Mouse (Mus musculus): ENCODE data around the gene Vezt. TPM values are rescaled to one million over a fixed set of nuclear protein-coding genes. Genes with fewer than 3 reads are reported as not detected.

Vezt gene
- polyA plus RNA-seq, 1 experiment = 25.7 TPM

GRCm38 (mm10) chr10:94037196-94037595, 1.6 kb upstream of the Vezt start:
- Histone ChIP-seq H3K4me3 (replicated peaks; ENCODE audit: insufficient read depth, low read depth, low read length) (no peak overlapping the region), H3K4me1 (ENCODE audit: control insufficient read depth, insufficient read depth, low read length) (peaks cover 3% of the 10 kb centered on the region; the same call in 1 of the 2 replicates), H3K27ac (ENCODE audit: insufficient read depth, low read length) (no peak overlapping the region), H3K27me3 (ENCODE audit: control insufficient read depth, insufficient read depth, low read length) (no peaks in the 10 kb centered on the region)
- no peak for TF ChIP-seq POLR2A (IDR thresholded peaks at IDR 0.05; ENCODE audit: borderline replicate concordance, insufficient read depth, low read length)
- TF ChIP-seq CTCF (IDR thresholded peaks at IDR 0.05; ENCODE audit: borderline replicate concordance, insufficient read depth, low read depth, low read length) = no peak
- WGBS = 48% methylated on average over 9 of the region's 9 CpGs
- DNase-seq = no peak

- H3K27ac ChIP-seq (ENCODE audit: insufficient read depth, low read length) = peak overlapping the region; percentile 40
- H3K4me3 ChIP-seq (replicated peaks; ENCODE audit: insufficient read depth, low read depth, low read length) = peak overlapping the region; percentile 87
- no peak for TF ChIP-seq POLR2A (IDR thresholded peaks at IDR 0.05; ENCODE audit: borderline replicate concordance, insufficient read depth, low read length)
- no peak for TF ChIP-seq CTCF (IDR thresholded peaks at IDR 0.05; ENCODE audit: borderline replicate concordance, insufficient read depth, low read depth, low read length)
- peaks cover 3% of the 10 kb centered on the region; the same call in 1 of the 2 replicates for H3K4me1 ChIP-seq (ENCODE audit: control insufficient read depth, insufficient read depth, low read length)
- under 1% methylated on average over 32 of the region's 32 CpGs for WGBS
- no peaks in the 10 kb centered on the region for H3K27me3 ChIP-seq (ENCODE audit: control insufficient read depth, insufficient read depth, low read length)
- DNase-seq = no peak
Observed at GRCm38 (mm10) chr10:94036375-94036758, 750 bp upstream of the Vezt start.

- DNase-seq = peak in 1 of 2 experiments; percentile 69
- H3K4me1 ChIP-seq (ENCODE audit: control insufficient read depth, insufficient read depth, low read length) = peaks cover 3% of the 10 kb centered on the region; the same call in 1 of the 2 replicates
- WGBS = 1% methylated on average over 30 of the region's 30 CpGs
Observed at GRCm38 (mm10) chr10:94034876-94035657, 550 bp downstream of the Vezt start.

GRCm38 (mm10) chr10:94031164-94031563, 4.5 kb downstream of the Vezt start:
- no peak overlapping the region for H3K4me3 ChIP-seq (replicated peaks; ENCODE audit: insufficient read depth, low read depth, low read length)
- no peak for DNase-seq
- no peak for TF ChIP-seq POLR2A (IDR thresholded peaks at IDR 0.05; ENCODE audit: borderline replicate concordance, insufficient read depth, low read length)
- TF ChIP-seq CTCF (IDR thresholded peaks at IDR 0.05; ENCODE audit: borderline replicate concordance, insufficient read depth, low read depth, low read length) = no peak
- no peak overlapping the region for H3K27ac ChIP-seq (ENCODE audit: insufficient read depth, low read length)
- no peaks in the 10 kb centered on the region for H3K27me3 ChIP-seq (ENCODE audit: control insufficient read depth, insufficient read depth, low read length)
- H3K4me1 ChIP-seq (ENCODE audit: control insufficient read depth, insufficient read depth, low read length) = peaks cover 3% of the 10 kb centered on the region; the same call in 1 of the 2 replicates
- WGBS = 95% methylated on average over 6 of the region's 6 CpGs

More at GRCm38 (mm10) chr10:94034876-94035657, 550 bp downstream of the Vezt start:
- TF ChIP-seq POLR2A (IDR thresholded peaks at IDR 0.05; ENCODE audit: borderline replicate concordance, insufficient read depth, low read length) = no peak
- no peak for TF ChIP-seq CTCF (IDR thresholded peaks at IDR 0.05; ENCODE audit: borderline replicate concordance, insufficient read depth, low read depth, low read length)
- Histone ChIP-seq H3K4me3 (replicated peaks; ENCODE audit: insufficient read depth, low read depth, low read length) (peak overlapping the region; percentile 88), H3K27me3 (ENCODE audit: control insufficient read depth, insufficient read depth, low read length) (no peaks in the 10 kb centered on the region), H3K27ac (ENCODE audit: insufficient read depth, low read length) (0 out of 2 replicates have a peak overlapping the region, but pooled peaks have one; percentile 1)

- DNase-seq = no peak
- Histone ChIP-seq H3K27me3 (ENCODE audit: control insufficient read depth, insufficient read depth, low read length) (no peaks in the 10 kb centered on the region), H3K4me3 (replicated peaks; ENCODE audit: insufficient read depth, low read depth, low read length) (no peak overlapping the region), H3K4me1 (ENCODE audit: control insufficient read depth, insufficient read depth, low read length) (no peaks in the 10 kb centered on the region), H3K27ac (ENCODE audit: insufficient read depth, low read length) (no peak overlapping the region)
- WGBS = 66% methylated on average over 6 of the region's 6 CpGs
- no peak for TF ChIP-seq POLR2A (IDR thresholded peaks at IDR 0.05; ENCODE audit: borderline replicate concordance, insufficient read depth, low read length)
- TF ChIP-seq CTCF (IDR thresholded peaks at IDR 0.05; ENCODE audit: borderline replicate concordance, insufficient read depth, low read depth, low read length) = no peak
Observed at GRCm38 (mm10) chr10:94028493-94028892, 7.1 kb downstream of the Vezt start.

GRCm38 (mm10) chr10:94025079-94025478, 10.5 kb downstream of the Vezt start:
- no peaks in the 10 kb centered on the region for H3K27me3 ChIP-seq (ENCODE audit: control insufficient read depth, insufficient read depth, low read length)
- no peaks in the 10 kb centered on the region for H3K4me1 ChIP-seq (ENCODE audit: control insufficient read depth, insufficient read depth, low read length)
- no peak for TF ChIP-seq CTCF (IDR thresholded peaks at IDR 0.05; ENCODE audit: borderline replicate concordance, insufficient read depth, low read depth, low read length)
- no peak for TF ChIP-seq POLR2A (IDR thresholded peaks at IDR 0.05; ENCODE audit: borderline replicate concordance, insufficient read depth, low read length)
- WGBS = 95% methylated on average over 8 of the region's 8 CpGs
- no peak overlapping the region for H3K4me3 ChIP-seq (replicated peaks; ENCODE audit: insufficient read depth, low read depth, low read length)
- H3K27ac ChIP-seq (ENCODE audit: insufficient read depth, low read length) = no peak overlapping the region
- DNase-seq = no peak

- no peaks in the 10 kb centered on the region for H3K27me3 ChIP-seq (ENCODE audit: control insufficient read depth, insufficient read depth, low read length)
- TF ChIP-seq POLR2A (IDR thresholded peaks at IDR 0.05; ENCODE audit: borderline replicate concordance, insufficient read depth, low read length) = no peak
- no peak for TF ChIP-seq CTCF (IDR thresholded peaks at IDR 0.05; ENCODE audit: borderline replicate concordance, insufficient read depth, low read depth, low read length)
- 95% methylated on average over 4 of the region's 4 CpGs for WGBS
- H3K4me3 ChIP-seq (replicated peaks; ENCODE audit: insufficient read depth, low read depth, low read length) = no peak overlapping the region
- H3K4me1 ChIP-seq (ENCODE audit: control insufficient read depth, insufficient read depth, low read length) = no peaks in the 10 kb centered on the region
- no peak for DNase-seq
- no peak overlapping the region for H3K27ac ChIP-seq (ENCODE audit: insufficient read depth, low read length)
Observed at GRCm38 (mm10) chr10:94021059-94021458, 14.6 kb downstream of the Vezt start.

- Histone ChIP-seq H3K27me3 (ENCODE audit: control insufficient read depth, insufficient read depth, low read length) (no peaks in the 10 kb centered on the region), H3K4me3 (replicated peaks; ENCODE audit: insufficient read depth, low read depth, low read length) (no peak overlapping the region), H3K27ac (ENCODE audit: insufficient read depth, low read length) (no peak overlapping the region), H3K4me1 (ENCODE audit: control insufficient read depth, insufficient read depth, low read length) (no peaks in the 10 kb centered on the region)
- 87% methylated on average over 5 of the region's 5 CpGs for WGBS
- TF ChIP-seq CTCF (IDR thresholded peaks at IDR 0.05; ENCODE audit: borderline replicate concordance, insufficient read depth, low read depth, low read length) = no peak
- no peak for TF ChIP-seq POLR2A (IDR thresholded peaks at IDR 0.05; ENCODE audit: borderline replicate concordance, insufficient read depth, low read length)
- no peak for DNase-seq
Observed at GRCm38 (mm10) chr10:94020587-94020986, 15.0 kb downstream of the Vezt start.
